Mouse (Mus musculus) limb, embryonic 14.5 days (tissue): Measurements from ENCODE around the gene Rsph10b. TPM values are rescaled to one million over a fixed set of nuclear protein-coding genes. Genes with fewer than 3 reads are reported as not detected.
"Not testable (repeated sequence)": the region's sequence is repeated elsewhere in the genome, so short reads cannot be mapped to it uniquely, and the experiment has no call there.

Source experiments
- ATAC-seq: fragments of 200-750 bp; cut with Nextera tagmentation; 2 replicates; pipeline ENCODE4 v1.8.0; 2017; ENCODE audit warnings: low read depth, moderate number of reproducible peaks, moderate TSS enrichment; ENCODE audit not compliant: low FRiP score
- DNase-seq: peaks from one replicate; pipeline ENCODE4 v3.0.0-alpha.2; 2015; ENCODE audit warnings: low spot score
- H3K27ac ChIP-seq: fragments of 300-500 bp; sonication (generic); replicated peaks from 2 replicates; pipeline ENCODE4 v1.5.1; 2014; ENCODE audit warnings: low read depth, mild to moderate bottlenecking, low read length, moderate library complexity, mixed read lengths
- H3K27me3 ChIP-seq: fragments of 300-500 bp; sonication (generic); 2 replicates; pipeline ENCODE4 v1.6.1; 2014; ENCODE audit warnings: low read length, mixed read lengths; ENCODE audit not compliant: control insufficient read depth, insufficient read depth
- H3K36me3 ChIP-seq: fragments of 300-500 bp; sonication (generic); 2 replicates; pipeline ENCODE4 v1.6.1; 2014; ENCODE audit warnings: mild to moderate bottlenecking, low read length, moderate library complexity, mixed read lengths; ENCODE audit not compliant: control insufficient read depth, insufficient read depth
- H3K4me1 ChIP-seq: fragments of 300-500 bp; sonication (generic); 2 replicates; pipeline ENCODE4 v1.6.1; 2014; ENCODE audit warnings: antibody characterized with exemption, low read length, mixed read lengths; ENCODE audit not compliant: control insufficient read depth, insufficient read depth
- H3K4me2 ChIP-seq: fragments of 300-500 bp; sonication (generic); replicated peaks from 2 replicates; pipeline ENCODE4 v1.6.1; 2014; ENCODE audit warnings: low read depth, mild to moderate bottlenecking, low read length, moderate library complexity; ENCODE audit not compliant: severe bottlenecking
- H3K4me3 ChIP-seq: fragments of 300-500 bp; sonication (generic); replicated peaks from 2 replicates; pipeline ENCODE4 v1.5.1; 2014; ENCODE audit warnings: low read length
- H3K9ac ChIP-seq: fragments of 300-500 bp; sonication (generic); 2 replicates; pipeline ENCODE4 v1.6.1; 2014; ENCODE audit warnings: mild to moderate bottlenecking, low read depth, low read length, moderate library complexity; ENCODE audit not compliant: severe bottlenecking
- H3K9me3 ChIP-seq: fragments of 300-500 bp; sonication (generic); 2 replicates; pipeline ENCODE4 v1.6.1; 2016; ENCODE audit warnings: low read length; ENCODE audit not compliant: control insufficient read depth
- POLR2A ChIP-seq: fragments of 200-500 bp; IDR thresholded peaks from 2 replicates; pipeline ENCODE4 v1.8.0; 2012; ENCODE audit warnings: inconsistent platforms, mild to moderate bottlenecking, moderate library complexity, borderline replicate concordance; ENCODE audit not compliant: insufficient read depth, insufficient read length; ENCODE audit errors: extremely low read depth
- WGBS: fragments of 180-500 bp; shearing (Covaris S2); extraction: QIAGEN DNeasy Blood & Tissue Kit; methylation state at CpG from one replicate; pipeline ENCODE4 v1.1.7; 2014; 5-methylcytosine and 5-hydroxymethylcytosine counted together
- polyA plus RNA-seq, 2 experiments: library from polyadenylated mRNA; depleted of rRNA in 1 of 2; stranded (reverse) in 1 of 2; unstranded in 1 of 2; fragments of >200 nt; fragmentation: Nextera tagmentation in 1 of 2; extraction: Ambion mirVana in 1 of 2; gene quantifications; 2 replicates each; pipeline versions ENCODE4 v1.2.1 to v1.2.3; 2012 to 2014

Rsph10b gene
- polyA plus RNA-seq, 2 experiments = 2.8 to 4.4 TPM

DNA sequence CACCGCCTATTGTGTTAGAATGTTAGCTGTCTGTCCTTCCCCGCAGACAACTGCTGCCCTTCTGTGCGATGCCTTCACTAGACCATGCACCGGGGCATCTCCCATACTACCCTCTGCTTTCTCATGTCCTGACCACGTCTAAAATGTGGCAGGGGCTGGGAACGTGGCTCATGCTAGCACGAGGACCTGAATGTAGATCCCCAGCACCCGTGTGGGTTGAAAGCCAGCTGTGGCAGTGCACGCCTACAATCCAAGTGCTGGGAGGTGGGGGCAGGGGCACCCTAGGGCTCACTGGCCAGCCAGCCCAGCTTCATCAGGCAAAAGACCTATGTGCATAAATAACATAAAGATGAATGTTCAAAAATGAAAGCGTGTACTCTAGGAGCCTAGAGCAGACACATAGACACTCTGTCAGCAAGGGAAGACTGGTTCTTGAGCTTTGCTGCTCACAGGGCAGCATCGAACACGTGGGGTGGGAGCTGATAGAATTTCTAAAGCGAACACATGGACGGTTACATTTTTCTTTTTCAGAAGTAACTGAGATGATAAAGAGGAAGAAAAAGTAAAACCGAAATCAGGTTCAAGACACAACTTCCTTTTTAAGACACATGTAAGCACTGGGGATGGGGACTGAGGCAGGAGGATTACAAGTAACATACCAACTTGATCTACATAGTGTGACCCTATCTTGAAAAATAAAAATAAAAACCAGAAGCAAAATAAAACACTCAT lies 69.8 kb downstream of the Rsph10b start:
- H3K9ac ChIP-seq = no peak overlapping the region
- no peak for ATAC-seq
- H3K4me3 ChIP-seq = no peak overlapping the region
- peaks cover 81% of the 10 kb centered on the region for H3K36me3 ChIP-seq
- no peaks in the 10 kb centered on the region for H3K4me1 ChIP-seq
- H3K27ac ChIP-seq = no peak overlapping the region
- H3K9me3 ChIP-seq = no peaks in the 10 kb centered on the region
- no peak for DNase-seq
- no peaks in the 10 kb centered on the region for H3K27me3 ChIP-seq
- TF ChIP-seq POLR2A = no peak
- 93% methylated on average over 15 of the region's 15 CpGs for WGBS
- H3K4me2 ChIP-seq = no peak overlapping the region

DNA sequence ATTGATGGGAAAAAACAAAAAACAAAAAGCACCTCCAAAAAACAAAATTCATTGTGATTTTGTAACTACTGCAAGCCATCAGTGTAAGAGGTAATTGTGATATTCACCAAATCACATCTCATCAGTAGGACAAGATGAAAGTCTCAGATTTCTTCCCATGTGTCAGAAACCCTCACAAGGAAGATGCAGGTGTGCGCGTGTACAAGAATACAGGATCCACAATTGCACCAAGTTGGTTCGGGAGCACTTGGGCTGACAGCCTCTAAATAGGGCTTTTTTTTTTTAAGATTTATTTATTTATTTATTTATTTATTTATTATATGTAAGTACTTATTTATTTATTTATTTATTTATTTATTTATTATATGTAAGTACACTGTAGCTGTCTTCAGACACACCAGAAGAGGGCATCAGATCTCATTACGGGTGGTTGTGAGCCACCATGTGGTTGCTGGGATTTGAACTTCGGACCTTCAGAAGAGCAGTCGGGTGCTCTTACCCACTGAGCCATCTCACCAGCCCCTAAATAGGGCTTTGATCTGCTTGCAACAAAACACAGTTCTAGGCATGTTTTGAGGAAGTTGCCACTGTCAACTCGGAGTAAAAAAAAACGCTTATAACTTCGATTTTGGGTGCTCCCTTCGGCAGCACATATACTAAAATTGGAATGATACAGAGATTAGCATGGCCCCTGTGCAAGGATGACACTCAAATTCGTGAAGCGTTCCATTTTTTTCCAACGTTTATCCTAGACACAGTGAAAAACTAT lies 80.7 kb downstream of the Rsph10b start:
- Histone ChIP-seq H3K4me2 (peak overlapping the region; percentile 43), H3K36me3 (peaks cover 38% of the 10 kb centered on the region), H3K4me3 (peak overlapping the region; percentile 71), H3K9ac (peak overlapping the region; percentile 79; the same call in 1 of the 2 replicates)
- H3K9me3 ChIP-seq, H3K4me1 ChIP-seq, H3K27me3 ChIP-seq, DNase-seq, ATAC-seq, H3K27ac ChIP-seq: not testable (repeated sequence)
- WGBS = 63% methylated on average over 12 of the region's 13 CpGs

DNA sequence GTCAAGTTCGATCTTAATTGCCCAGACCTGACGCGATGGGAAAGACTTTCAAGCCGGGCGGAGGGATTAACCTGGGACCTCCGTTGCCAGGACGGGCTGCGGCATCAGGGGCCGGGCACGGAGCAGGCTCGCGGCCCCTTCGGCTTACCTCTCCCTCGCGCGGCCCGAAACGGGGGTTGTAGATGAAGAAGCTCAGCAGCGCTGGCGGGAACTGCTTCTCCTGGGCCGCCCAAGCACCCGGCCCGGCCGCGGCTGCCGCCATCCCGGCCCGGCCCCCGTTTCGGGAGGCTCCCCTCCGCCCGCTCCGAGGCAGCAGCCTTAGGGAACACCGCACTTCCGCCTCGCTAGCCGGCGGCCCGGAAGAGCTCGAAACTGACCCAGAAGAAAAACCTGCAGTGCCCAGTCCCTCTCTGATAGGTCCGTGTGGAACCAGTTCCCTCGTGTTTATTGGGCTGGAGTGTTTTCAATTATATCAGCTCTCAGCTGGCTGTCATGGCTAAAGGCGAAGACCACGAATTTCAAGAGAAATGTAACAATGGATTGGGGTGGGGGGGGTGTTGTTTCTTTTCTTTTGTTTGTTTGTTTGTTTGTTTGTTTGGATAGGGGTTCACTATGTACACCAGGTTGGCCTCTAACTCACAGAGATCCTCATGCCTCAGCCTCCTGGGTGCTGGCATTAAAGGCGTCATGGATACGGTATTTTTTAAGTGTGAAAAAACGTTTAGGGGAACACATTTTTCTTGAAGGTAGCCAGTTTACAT lies 81.9 kb downstream of the Rsph10b start, which contains the start of gene Ccz1:
Ccz1 (minus strand) TSS at position 327 of the 761 bp plus-strand sequence.
- peak; percentile 94 for DNase-seq
- 3% methylated on average over 44 of the region's 47 CpGs for WGBS
- no peaks in the 10 kb centered on the region for H3K27me3 ChIP-seq
- H3K4me3 ChIP-seq = peak within 1 kb of the TSS; percentile 71
- peak within 1 kb of the TSS; percentile 79 for H3K9ac ChIP-seq
- 0 out of 2 replicates have a peak, but pooled peaks have one; percentile 25 for TF ChIP-seq POLR2A
- peaks cover 26% of the 10 kb centered on the region for H3K36me3 ChIP-seq
- ATAC-seq = peak; percentile 98
- H3K4me2 ChIP-seq = peak within 1 kb of the TSS; percentile 43
- no peaks in the 10 kb centered on the region for H3K9me3 ChIP-seq
- H3K4me1 ChIP-seq = 0 out of 2 replicates have a peak, but pooled peaks cover 3% of the 10 kb centered on the region
- peak within 1 kb of the TSS; percentile 77 for H3K27ac ChIP-seq

DNA sequence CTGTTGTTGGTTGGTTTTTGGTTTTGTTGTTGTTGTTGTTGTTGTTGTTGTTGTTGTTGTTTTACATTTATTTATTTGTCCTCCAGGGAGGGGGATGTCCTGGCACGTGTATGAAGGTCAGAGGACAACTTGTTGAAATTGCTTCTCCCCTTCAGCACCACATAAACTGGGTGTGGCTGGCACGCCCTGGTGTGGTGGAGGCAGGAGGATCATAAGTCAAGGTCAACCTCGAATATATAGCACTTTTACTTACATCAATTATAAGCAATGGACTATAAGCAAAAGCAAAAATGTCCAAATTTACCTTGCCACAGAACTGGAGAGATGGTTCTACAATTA lies 82.4 kb downstream of the Rsph10b start:
- Histone ChIP-seq H3K4me2 (peak overlapping the region; percentile 43; the same call in 1 of the 2 replicates), H3K4me3 (peak overlapping the region; percentile 71), H3K4me1 (0 out of 2 replicates have a peak, but pooled peaks cover 3% of the 10 kb centered on the region), H3K36me3 (peaks cover 23% of the 10 kb centered on the region), H3K9ac (no peak overlapping the region), H3K27me3 (no peaks in the 10 kb centered on the region), H3K9me3 (no peaks in the 10 kb centered on the region), H3K27ac (no peak overlapping the region)
- WGBS = 79% methylated on average over 3 of the region's 3 CpGs
- DNase-seq (no peak), ATAC-seq (no peak)
- no peak for TF ChIP-seq POLR2A

DNA sequence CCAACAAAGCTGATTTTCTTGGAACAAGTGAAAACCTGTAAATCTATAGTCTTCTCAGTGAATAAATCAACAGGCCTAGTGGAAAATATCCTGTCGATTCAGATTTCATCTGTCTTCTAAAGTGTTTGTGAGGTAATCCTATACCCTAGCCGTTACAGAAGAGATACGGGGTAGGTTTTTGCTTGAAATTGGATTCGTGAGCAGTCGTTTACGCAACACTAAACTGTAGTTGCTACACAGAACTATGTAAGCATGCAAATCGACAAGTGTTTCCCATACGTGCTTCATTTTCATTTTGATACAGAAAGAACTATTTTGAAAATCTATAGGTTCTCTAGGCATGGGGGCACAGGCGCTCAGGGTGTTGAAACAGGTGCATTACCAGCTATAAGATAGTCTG lies 83.0 kb downstream of the Rsph10b start:
- Histone ChIP-seq H3K27ac (no peak overlapping the region), H3K4me3 (no peak overlapping the region), H3K27me3 (no peaks in the 10 kb centered on the region), H3K9ac (no peak overlapping the region), H3K4me2 (no peak overlapping the region), H3K4me1 (0 out of 2 replicates have a peak, but pooled peaks cover 3% of the 10 kb centered on the region), H3K9me3 (no peaks in the 10 kb centered on the region), H3K36me3 (peaks cover 17% of the 10 kb centered on the region)
- TF ChIP-seq POLR2A = no peak
- no peak for ATAC-seq
- DNase-seq = no peak
- 87% methylated on average over 9 of the region's 9 CpGs for WGBS
